Mouse (Mus musculus) adrenal gland, postnatal 36 days (tissue): ENCODE data around the gene Tssk3. TPM values are rescaled to one million over a fixed set of nuclear protein-coding genes. Genes with fewer than 3 reads are reported as not detected.
"Not testable (repeated sequence)": the region's sequence is repeated elsewhere in the genome, so short reads cannot be mapped to it uniquely, and the experiment has no call there.

ENCODE experiments used
- DNase-seq, 2 experiments: peaks; one replicate each; pipeline ENCODE4 v3.0.0; 2021; ENCODE audit warnings: mixed read lengths in 1 of 2
- long read RNA-seq, 2 experiments: library from polyadenylated mRNA; stranded (forward); transcript quantifications; one replicate each; pipeline ENCODE4 v2.0.0; 2021; ENCODE audit warnings: borderline sequencing depth in 2 of 2
- total RNA-seq, 2 experiments: library from RNA; stranded (reverse); gene quantifications; 2 replicates each; pipeline ENCODE4 v1.2.3; 2021

The Tssk3 gene
- total RNA-seq: not detected
- long read RNA-seq, experiment 1: 0 reads
- long read RNA-seq, experiment 2: 0 reads

DNA sequence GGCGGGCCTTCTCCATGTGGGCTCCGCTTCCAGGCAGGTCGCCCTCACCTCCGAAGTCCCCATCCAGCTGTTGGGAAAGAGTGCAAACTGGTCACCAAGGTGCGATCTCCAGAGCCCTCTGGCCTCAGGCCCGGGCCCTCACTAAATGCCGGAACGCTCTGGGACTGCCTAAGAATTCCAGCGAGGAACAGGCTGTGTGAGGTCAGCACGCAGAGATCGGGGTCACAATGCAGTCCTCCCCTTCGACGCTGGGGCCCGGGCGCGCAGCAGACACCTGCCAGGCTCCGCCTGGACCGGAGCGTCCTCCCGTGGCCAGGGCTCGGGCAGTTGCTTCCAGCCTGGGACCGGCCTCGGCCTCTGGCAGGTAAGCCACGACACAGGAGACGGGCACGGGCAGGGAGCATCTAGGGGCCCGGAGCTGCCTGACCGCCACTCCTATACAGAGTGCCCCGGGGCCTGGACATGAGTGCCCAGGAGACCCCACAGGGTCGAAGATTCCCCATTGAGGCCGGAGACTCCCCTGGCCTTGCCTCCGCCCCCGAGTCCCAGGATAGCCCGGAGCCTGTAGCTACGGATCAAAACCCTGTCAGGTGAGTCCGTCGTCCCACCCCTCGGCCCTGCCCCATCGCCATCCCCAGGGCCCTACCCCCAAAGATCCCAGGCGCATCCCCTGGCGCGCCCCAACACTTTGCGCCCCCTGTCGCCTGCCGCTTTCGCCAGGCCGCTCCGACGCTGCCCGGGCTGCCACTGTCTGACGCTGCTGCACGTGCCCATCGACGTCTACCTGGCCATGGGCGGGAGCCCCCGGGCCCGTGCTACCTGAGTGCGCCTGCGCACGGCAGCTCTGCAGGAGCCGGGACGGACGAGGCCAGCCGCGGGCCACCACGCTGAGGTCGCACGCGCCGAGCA, at the start of gene Tssk3, which contains the start of gene Fam229a:
Gene Tssk3 (minus strand): TSS at position 51 of the 909 bp plus-strand sequence.
Gene Fam229a (plus strand): TSS at position 219 of the 909 bp plus-strand sequence.
- peak in 1 of 2 experiments; percentile 54 for DNase-seq

DNA sequence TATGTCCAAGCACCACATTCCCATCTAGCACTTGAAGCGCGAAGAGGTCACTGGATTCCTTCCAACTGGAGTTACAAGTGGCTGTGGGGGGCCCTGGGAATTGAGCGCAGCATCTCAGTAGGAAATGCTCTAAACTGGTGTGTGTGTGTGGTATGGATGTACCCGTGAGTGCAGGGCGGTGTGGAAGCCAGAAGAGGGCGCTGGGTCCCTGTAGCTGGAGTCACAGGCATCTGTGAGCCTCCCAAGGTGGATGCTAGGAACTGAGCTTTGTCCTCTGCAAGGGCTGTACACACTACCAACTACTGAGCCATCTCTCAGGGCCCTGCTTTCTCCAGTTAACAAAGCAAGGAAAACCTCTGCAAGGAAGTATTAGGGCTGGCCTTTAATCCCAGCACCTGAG, 49.2 kb upstream of the Tssk3 start:
- peak; percentile 36 to 46 for DNase-seq

DNA sequence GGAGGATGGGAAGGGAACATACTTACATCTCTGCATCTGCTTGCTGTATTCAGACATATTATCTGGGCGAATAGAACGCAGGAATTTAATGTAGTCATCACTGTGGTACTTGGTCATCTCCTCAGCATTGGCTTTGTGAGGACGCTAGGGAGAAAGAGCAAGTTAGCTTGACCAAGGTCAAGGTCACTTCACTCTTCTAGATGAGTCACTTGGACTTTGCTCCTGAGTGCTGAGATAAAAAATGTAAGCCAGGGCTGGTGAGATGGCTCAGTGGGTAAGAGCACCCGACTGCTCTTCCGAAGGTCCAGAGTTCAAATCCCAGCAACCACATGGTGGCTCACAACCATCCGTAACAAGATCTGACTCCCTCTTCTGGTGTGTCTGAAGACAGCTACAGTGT, 38.1 kb upstream of the Tssk3 start:
- DNase-seq: not testable (repeated sequence)

DNA sequence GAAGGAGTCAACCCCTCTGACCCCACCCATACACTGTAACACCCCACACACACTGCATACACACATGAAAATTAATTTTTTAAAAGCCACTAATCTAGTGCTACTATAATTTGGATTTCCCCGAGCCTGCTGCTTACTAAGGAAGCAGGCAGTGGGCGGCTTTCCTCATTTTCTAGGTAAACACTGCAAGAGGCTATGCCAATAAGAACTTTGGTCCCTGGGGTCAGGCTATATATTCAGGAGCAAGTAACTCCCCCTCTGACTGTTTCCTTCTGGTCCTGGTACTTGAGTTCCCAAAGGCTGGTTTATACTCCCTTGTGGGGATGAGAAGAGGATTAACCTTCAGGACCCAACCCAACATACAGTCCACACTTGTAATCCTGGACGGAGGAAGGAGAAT, 35.1 kb upstream of the Tssk3 start:
- no peak for DNase-seq

DNA sequence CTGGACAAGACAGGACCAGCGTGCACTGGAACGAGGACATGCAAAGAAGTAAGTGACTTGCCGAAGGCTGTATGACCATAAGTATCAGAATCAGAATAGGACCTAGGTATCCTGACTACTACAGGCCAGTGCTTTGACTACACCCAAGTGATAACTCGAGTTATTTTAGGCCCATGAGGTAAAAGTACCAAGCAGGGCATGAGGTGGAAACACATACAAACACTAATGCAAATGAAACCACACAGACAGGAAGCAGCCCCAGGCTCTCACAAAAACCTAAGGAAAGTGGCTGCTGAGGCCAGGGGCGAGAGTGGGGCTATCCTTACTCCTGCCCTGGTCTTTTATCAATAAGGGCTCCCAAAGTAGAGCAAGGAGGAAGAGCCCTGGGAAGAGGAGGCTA, 34.5 kb upstream of the Tssk3 start:
- no peak for DNase-seq

DNA sequence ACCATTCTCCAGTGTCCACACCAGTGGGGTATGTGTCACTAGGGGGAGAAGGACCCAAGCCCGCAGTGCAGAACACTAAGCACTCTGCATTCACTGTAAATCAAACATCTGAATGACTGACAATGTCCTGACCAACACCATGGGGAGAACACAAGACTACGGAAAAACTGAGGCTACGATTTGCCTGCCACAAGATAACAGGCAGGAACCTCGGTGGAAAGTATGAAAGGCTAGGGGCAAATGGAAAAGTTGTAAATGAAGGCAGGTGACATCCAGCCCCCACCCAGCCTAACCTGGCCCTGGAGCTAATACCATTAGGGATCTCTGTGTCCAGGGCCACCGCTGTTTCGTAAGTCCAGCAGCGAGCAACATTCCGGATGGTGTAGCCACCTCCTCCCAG, 27.7 kb upstream of the Tssk3 start:
- no peak for DNase-seq

DNA sequence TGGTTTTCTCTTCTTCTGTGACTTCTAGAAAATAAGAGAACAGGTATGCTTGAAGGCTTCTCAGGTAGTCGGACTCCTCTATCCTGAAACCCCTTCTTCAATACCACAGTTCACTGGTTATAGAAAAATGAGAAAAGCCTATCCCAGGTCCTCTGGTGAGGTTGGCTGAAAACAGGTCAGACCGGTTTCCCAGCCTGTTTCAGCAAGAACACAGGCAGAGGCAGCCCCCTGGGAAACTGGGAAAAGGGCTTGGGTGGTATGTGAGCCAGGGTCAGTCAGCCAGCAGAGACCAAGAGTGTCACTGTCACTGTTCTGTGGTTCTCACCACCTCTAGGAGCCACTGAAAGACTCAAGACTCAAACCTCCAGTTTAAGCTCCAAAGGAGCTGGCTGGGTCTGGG, 26.1 kb upstream of the Tssk3 start:
- no peak for DNase-seq

DNA sequence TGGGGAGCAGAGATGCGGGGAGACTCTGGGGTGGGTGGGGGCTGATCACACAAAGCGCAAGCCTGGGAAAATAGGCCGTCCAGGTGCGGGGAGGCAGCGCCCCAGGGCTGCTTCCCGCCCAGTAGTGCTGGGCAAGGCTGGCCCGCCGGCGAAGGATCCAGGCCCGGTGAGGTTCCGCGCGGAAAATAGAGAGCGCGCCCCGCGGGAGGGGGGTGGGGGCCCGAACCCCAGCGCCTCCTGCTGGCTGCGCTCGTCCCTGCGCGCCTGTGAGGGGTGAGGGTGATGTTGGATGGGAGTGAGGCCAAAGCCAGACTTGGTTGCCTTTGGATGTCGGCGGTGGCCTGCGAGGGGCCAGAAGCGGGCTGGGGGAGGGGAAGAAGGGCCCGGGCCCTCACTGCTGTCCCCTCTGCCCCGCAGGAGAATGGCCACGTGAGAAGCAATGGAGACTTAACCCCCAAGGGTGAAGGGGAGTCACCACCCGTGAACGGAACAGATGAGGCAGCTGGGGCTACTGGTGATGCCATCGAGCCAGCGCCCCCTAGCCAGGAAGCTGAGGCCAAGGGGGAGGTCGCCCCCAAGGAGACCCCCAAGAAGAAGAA, 23.6 kb upstream of the Tssk3 start:
- peak; percentile 69 to 85 for DNase-seq

DNA sequence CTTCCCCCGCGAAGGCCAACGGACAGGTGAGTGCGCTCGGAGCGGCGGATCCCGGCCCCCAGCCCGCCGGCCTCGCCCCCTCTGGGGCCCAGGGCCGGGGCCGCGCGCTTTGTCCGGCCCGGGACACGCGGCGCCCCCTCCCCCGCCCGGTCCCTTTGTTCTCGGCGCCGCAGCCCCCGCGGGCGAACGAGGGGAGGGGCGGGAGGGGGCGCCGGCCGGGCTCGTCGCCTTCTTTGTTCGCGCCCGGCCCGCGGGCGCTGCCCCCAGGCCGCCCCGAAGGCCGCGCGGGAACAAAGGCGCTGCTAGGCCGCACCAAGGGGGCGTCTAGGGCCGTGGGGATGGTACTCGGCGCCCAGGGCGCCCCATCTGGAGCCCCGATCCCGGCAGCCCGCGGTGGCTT, 23.1 kb upstream of the Tssk3 start:
- no peak for DNase-seq

DNA sequence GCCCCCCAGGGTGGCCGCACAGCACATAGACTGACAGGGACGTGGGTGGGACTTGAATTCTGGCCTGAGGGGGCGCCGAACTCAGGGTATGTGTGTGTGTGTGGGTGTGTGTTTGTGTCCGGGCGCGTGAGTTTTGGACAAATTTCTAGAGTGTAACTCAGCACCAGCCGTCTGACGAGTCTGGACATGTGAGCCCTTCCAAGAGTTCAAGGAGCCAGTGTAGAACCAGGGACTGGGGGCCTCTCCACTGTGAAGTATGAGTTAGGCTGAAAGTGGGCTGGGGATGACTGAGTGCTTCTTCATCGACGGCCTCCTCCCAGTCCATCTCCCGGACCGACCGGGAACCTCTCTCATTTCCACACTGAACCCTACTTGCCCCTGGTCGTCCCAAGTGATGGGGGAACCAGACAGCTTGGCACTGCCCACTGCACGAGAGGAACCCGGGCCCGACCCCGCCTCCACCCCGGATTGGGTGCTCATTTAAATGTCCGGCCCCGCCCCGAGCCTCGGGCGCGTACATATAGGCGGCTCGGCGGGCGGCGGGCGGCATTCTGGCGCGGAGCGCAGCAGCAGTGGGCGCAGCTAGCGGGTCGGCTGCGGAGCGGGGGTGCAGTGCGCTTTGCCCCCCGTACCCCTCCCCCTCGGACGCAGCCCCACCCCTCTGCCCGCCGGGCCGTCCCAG, 22.4 kb upstream of the Tssk3 start, which contains the start of gene Marcksl1:
Gene Marcksl1 (plus strand): TSS at position 496 of the 682 bp plus-strand sequence.
- DNase-seq: peak; percentile 90 to 94

DNA sequence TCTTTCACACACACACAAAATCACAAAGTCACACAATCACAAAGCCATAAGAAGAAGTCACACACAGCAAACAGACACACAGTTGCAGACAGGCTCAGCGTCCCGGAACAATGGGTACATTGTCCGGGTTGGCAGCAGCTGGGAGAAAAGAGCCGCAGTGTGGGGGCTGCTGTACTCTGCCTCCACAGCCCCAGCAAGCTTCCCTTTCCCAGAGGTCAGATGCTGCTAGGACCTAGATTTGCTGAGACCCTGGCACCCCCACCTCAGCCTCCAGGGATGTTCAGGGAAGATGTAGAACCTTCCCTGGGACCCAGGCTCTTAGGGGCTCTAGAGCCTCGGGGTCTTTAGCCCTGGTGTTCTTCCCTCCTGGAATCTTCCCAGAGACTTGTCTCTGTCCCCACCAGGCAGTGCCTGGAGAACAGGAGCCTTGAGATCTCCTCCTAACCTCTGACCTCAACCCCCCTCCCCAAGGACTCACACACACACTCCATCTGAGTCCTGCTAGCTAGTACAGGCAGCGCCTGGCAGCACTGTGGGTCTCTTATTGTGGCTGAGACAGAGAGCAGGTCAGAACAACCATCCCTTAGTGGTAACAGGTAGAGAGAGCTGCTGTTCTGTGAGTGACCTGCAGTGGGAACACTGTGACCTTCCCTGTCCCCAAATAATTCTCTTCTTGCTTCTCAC, 20.7 kb upstream of the Tssk3 start:
- DNase-seq: no peak

DNA sequence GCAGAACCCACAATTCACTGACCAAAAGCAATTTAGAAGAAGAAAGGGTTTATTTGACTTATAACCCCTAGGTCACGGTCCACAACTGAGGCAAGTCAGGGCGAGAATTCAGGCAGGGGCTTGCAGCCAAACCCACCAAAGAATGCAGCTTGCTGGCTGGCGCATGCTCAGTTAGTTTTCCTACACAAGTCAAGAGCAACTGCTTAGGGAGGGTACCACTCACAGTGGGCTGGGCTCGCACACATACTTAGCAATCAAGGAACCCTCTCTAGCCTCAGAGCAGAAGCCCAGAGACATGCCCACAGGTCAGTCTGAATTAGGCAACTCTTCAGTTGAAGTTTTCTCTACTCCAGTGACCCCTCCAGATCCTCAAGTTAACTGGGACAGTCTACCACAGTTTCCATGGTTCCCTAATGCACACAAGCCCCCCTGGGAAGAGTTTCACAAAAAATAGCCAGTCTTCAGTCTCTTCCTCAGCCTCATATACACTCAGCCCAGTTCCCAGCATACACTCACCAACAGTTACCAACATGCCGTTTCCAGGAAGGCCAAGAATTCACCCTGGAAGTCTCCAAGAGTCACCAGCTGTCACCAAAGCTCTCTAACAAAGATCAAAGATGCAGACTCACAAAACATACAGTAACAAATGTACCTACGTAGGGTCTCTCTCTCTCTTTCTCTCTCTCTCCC, 20.0 kb upstream of the Tssk3 start:
- DNase-seq: no peak

DNA sequence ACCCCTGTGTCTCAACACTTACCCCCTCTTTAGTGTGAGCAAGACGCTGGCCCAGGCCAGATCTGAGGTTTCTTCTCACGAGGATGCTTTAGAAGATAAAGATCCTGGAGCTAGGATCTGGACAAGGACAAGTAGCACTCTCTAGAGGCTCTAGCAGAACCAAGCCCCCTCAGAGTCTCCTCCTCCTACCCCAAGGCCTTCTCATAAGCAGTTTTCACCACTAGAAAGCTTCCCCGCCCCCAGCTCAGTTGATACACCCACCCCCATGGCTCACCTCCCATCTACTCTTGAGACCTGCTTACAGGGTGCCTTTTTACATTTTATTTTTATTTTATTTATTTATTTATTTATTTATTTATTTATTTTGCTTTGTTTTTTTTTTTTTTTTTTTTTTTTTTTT, 18.8 kb upstream of the Tssk3 start:
- no peak for DNase-seq

DNA sequence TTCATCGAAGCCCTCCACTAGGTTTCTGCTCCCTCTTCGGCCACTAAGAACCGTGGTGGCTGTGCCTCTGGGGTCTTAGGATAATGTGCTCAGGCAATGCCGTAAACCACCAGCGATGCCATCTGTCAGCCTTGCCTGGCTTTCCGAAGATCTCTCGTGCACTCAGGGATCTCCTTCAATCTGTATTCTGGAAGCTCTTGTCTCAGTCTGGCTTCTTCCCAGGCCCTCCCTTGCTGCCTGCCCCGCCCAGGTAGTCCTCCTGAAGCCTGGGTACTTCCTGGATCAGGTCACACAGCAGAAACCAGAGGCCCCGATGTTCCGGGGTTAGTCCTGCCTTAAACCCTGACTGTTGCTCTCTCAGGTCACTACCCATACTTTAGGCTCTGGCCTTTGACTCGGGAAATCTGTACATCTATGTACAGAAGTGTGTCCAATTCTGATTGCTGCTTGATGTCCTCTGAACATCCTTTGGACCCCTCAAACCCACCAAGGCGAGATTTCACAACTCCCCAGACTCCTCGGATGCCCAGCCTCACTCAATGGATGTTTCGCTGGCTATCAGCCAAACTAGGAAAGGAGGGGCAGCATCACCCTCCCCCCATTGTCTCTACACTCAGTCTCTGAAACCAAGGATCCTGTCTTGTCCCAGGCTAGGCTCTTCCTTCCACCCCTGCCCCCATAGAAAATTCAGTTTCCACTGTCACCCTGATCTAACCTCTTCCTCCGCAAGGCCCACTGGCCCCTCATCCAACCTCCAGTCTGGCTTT, 18.2 kb upstream of the Tssk3 start:
- DNase-seq: no peak

DNA sequence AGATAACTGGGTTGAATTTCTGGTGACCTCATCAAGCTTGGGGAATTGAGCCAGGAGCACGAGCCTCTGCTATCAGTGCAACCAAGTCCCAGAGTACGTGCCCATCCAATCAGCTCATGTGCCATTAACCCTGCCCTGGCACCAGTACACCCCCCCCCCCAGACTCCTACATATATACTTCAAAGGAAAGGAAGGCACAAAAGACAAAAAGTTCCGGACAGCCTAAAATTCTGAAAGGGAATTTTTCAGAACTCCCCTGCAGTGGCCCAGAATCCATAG, 17.4 kb upstream of the Tssk3 start:
- DNase-seq: peak in 1 of 2 experiments; percentile 64

DNA sequence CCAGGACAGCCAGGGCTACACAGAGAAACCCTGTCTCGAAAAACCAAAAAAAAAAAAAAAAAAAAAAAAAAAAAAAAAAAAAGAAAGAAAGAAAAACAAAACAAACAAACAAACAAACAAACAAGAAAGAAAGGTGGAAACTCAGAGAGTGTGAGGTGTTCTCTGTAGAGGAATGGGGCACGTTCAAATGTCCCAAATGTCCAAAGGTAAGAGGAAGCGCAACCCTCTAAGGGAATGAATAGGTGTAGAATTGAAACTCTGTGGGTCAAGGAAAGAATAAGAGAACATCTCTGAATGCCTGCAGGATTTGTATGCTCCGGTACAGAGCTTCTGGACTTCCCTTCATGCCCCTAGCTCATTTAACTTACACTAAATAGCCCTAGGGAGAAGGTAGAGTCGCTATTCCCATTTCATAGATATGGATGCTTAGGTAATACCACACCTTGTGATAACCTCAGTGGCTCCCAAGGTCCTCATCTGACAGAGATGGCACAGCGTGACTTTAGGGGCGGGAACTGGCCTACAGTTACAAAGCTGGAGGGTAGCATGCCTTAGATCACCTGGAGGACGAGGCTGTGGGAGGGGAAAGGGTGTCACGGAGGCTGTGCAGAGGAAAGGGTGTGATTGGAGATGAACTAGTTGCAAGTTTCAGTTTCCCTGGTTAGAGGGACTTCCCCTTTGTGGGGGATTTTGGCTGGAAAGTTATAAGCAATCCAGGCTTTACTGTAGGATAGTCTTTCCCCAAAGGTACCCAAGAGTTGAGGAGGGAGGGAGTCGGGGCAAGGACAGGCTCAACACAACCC, 16.8 kb upstream of the Tssk3 start:
- DNase-seq: no peak

DNA sequence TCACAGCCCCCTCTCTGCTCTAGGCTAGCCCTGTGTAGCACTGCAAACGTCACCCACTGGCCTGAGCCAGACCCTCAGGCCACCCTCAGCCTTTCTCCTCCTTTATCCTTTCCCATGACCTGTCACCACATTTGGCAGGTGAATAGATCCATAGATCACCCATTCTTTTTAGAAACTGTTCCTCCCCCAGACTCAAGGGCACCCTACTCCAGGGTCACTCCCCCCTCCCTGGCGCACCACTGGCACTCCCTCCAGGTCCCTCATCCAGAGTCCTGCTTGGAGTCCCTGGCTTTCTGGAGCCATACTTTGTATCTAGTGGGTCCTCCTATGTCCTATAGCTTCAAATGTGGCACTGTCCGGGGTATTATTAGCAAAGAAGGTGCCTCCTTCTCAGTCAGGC, 14.7 kb upstream of the Tssk3 start:
- DNase-seq: peak in 1 of 2 experiments; percentile 51

DNA sequence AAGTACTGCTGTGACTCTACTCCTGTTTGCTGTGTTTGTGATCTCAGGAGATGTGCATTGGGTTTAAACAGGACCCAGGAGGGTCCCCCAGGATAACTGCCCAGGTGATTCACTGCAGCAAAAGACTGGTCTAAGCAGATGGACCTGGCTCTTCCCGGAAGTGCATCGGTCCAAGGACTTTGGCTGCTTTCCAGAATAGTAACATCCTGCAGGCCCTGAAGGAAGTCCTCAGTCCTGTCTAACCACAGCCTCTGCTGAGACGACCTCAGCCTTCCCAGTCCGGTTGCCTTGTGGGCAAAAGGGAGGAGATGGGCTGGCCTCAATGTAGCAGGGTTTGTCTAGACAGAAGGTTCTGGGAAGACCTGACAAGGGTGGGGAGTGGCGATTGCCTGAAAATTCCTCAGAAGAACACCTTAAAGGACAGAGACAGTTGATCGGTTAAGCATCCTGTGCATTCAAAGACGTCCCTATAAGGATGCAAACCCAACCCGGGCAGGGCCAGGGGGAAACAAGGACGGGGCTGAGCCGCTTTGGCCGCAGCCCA, 12.2 kb upstream of the Tssk3 start:
- no peak for DNase-seq

DNA sequence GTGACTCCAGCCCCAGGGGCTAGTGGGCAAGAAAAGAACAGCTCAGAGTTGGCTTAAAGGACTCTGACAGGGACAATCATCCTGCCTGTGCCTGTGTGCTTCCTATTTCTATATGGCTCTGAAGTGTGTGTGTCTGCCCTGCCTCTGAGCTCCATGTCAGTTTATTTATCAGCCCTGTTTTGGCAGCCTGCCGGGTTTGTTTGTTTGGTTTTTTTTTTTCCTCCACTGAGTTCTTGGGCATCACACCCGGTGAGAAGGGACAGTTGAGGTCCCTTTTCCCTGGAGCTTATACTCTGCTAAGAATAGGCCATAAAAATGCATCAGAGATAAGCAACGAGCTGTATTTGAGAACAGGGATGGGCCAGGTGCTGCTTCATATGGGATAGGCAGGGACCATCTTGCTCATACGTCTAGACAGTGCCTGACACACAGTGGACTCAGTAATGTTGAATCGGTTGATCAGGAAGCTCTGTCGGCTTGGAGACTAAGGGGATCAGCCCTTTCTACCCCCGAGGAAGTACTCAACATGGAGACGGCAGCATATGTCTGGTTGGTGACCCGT, 11.6 kb upstream of the Tssk3 start:
- DNase-seq: no peak
